Mouse (Mus musculus) mammary gland, adult 2 months (tissue): ENCODE measurements around the gene Fam174a. TPM values are rescaled to one million over a fixed set of nuclear protein-coding genes. Genes with fewer than 3 reads are reported as not detected.

Source experiments
- polyA plus RNA-seq: library from polyadenylated mRNA; depleted of rRNA; stranded (reverse); fragments of >200 nt; gene quantifications from 2 replicates; pipeline ENCODE4 v1.2.3, GENCODE M21; 2012; ENCODE audit warnings: low replicate concordance; rRNA removed

Gene Fam174a
- polyA plus RNA-seq, result 11.9 and 43.2 TPM in 2 replicates

DNA sequence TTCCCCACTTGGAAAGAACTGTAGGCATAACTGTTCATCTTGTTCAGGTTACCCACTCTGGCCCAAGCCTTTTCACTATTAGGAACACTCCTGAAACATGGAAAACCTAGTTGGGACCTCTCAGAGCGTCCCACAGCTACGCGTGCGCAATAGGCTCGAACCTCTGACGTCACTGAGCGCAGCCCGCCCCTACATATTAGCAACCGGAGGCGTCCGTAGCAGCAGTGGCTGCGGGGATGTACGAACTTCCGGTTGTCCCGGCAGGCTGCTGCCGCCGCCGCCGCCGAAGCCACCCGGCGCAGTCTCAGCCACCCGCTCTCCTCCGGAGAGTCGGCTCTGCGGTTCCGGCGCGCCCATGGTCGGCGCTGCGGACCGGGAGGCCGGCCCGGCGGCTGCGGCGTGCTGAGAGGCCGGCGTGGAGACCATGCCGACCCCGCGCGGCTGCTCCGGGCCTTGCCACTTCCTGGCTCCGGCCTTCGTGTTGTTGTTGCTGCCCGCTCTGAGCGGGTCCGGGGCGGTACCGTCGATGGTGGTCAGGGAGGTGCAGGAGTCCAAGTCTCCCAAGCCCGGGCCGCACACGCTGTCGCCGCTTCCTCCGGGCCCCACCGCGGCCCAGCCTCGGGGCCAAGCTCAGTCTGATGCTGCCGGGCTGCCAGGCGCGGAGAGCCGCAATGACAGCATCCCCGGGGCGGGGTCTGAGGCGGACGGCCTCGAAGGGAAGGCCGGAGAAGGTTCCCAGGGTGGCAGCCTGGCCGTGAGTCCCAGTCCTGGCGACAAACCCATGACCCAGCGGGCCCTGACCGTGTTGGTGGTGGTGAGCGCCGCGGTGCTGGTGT, at the start of gene Fam174a:
Fam174a (plus strand) TSS at position 231 of the 836 bp plus-strand sequence.

